Mouse (Mus musculus): ENCODE results near the gene Crebl2. TPM values are rescaled to one million over a fixed set of nuclear protein-coding genes. Genes with fewer than 3 reads are reported as not detected.

Gene Crebl2
- total and polyA plus RNA-seq, 2 experiments from 2014 or later = 2.0 to 14.5 TPM

- H3K9me3 ChIP-seq (replicated peaks; ENCODE audit: control insufficient read depth, low read length) = no peaks in the 10 kb centered on the region
- H3K4me3 ChIP-seq (ENCODE audit: low read depth, low read length) = no peak overlapping the region
- WGBS = 86% methylated on average over 10 of the region's 10 CpGs
- no peak for TF ChIP-seq EP300 (IDR thresholded peaks at IDR 0.05; ENCODE audit: low read depth)
- no peak for TF ChIP-seq CTCF (IDR thresholded peaks at IDR 0.05; ENCODE audit: low read depth)
- H3K9ac ChIP-seq (replicated peaks; ENCODE audit: low read depth, low read length) = no peak overlapping the region
- H3K4me1 ChIP-seq (ENCODE audit: control insufficient read depth, insufficient read depth) = no peaks in the 10 kb centered on the region; the same call in 1 of the 2 replicates
- no peak overlapping the region for H3K4me2 ChIP-seq (ENCODE audit: low read depth, low read length)
- no peaks in the 10 kb centered on the region for H3K36me3 ChIP-seq (replicated peaks; ENCODE audit: control insufficient read depth, insufficient read depth, low read length)
- H3K27ac ChIP-seq (ENCODE audit: low read depth) = no peak overlapping the region
- H3K27me3 ChIP-seq (ENCODE audit: control insufficient read depth, insufficient read depth, low read length) = no peaks in the 10 kb centered on the region
- DNase-seq (ENCODE audit: low spot score) (no peak), ATAC-seq (ENCODE audit: insufficient read depth, low read depth) (no peak)
Measured at GRCm38 (mm10) chr6:134796297-134796696, 33.7 kb upstream of the Crebl2 start.

DNA sequence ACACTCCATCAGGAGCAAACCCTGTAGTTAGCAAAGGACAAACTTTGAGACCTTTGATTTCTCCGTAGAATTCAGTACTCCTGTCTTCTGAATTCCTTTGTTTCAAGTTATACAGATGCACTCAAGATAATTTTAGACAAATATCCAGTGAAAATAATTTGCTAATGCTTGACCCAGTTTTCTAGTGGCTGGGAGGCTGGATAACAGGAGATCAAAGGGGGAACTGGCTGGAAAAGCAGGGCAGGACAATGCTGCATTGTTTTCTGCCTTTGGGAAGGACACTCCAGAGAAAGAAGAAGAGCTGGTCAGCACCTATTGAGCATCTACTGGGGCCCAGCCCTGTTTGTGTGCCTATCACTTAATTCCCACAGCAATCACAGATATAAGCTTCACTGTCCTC is 28.5 kb upstream of the Crebl2 start:
- no peak overlapping the region for H3K9ac ChIP-seq (replicated peaks; ENCODE audit: low read depth, low read length)
- TF ChIP-seq EP300 (IDR thresholded peaks at IDR 0.05; ENCODE audit: low read depth) (no peak), CTCF (IDR thresholded peaks at IDR 0.05; ENCODE audit: low read depth) (no peak)
- 65% methylated on average over 1 of the region's 1 CpGs for WGBS
- H3K4me1 ChIP-seq (ENCODE audit: control insufficient read depth, insufficient read depth) = no peaks in the 10 kb centered on the region
- no peak overlapping the region for H3K27ac ChIP-seq (ENCODE audit: low read depth)
- H3K4me2 ChIP-seq (ENCODE audit: low read depth, low read length) = no peak overlapping the region
- ATAC-seq (ENCODE audit: insufficient read depth, low read depth) (no peak), DNase-seq (ENCODE audit: low spot score) (no peak)
- no peak overlapping the region for H3K4me3 ChIP-seq (ENCODE audit: low read depth, low read length)
- H3K9me3 ChIP-seq (replicated peaks; ENCODE audit: control insufficient read depth, low read length) = no peaks in the 10 kb centered on the region
- H3K27me3 ChIP-seq (ENCODE audit: control insufficient read depth, insufficient read depth, low read length) = no peaks in the 10 kb centered on the region
- H3K36me3 ChIP-seq (replicated peaks; ENCODE audit: control insufficient read depth, insufficient read depth, low read length) = no peaks in the 10 kb centered on the region

GRCm38 (mm10) chr6:134802641-134803043 is 27.3 kb upstream of the Crebl2 start:
- 79% methylated on average over 9 of the region's 9 CpGs for WGBS
- no peak for ATAC-seq (ENCODE audit: insufficient read depth, low read depth)
- no peak overlapping the region for H3K27ac ChIP-seq (ENCODE audit: low read depth)

GRCm38 (mm10) chr6:134804736-134805277 is 25.1 kb upstream of the Crebl2 start:
- TF ChIP-seq CTCF (IDR thresholded peaks at IDR 0.05; ENCODE audit: low read depth) (no peak), EP300 (IDR thresholded peaks at IDR 0.05; ENCODE audit: low read depth) (no peak)
- no peak for DNase-seq (ENCODE audit: low spot score)
- Histone ChIP-seq H3K9me3 (replicated peaks; ENCODE audit: control insufficient read depth, low read length) (no peaks in the 10 kb centered on the region), H3K4me1 (ENCODE audit: control insufficient read depth, insufficient read depth) (no peaks in the 10 kb centered on the region), H3K27ac (ENCODE audit: low read depth) (no peak overlapping the region), H3K9ac (replicated peaks; ENCODE audit: low read depth, low read length) (no peak overlapping the region), H3K4me3 (ENCODE audit: low read depth, low read length) (no peak overlapping the region), H3K27me3 (ENCODE audit: control insufficient read depth, insufficient read depth, low read length) (no peaks in the 10 kb centered on the region), H3K4me2 (ENCODE audit: low read depth, low read length) (no peak overlapping the region), H3K36me3 (replicated peaks; ENCODE audit: control insufficient read depth, insufficient read depth, low read length) (no peaks in the 10 kb centered on the region)
- 72% methylated on average over 5 of the region's 5 CpGs for whole genome bisulfite sequencing
- no peak for ATAC-seq (ENCODE audit: insufficient read depth, low read depth)

More at GRCm38 (mm10) chr6:134802641-134803043, 27.3 kb upstream of the Crebl2 start:
- H3K4me1 ChIP-seq (ENCODE audit: control insufficient read depth, insufficient read depth) = no peaks in the 10 kb centered on the region
- no peak for DNase-seq (ENCODE audit: low spot score)
- H3K4me3 ChIP-seq (ENCODE audit: low read depth, low read length) = no peak overlapping the region
- no peaks in the 10 kb centered on the region for H3K27me3 ChIP-seq (ENCODE audit: control insufficient read depth, insufficient read depth, low read length)
- H3K4me2 ChIP-seq (ENCODE audit: low read depth, low read length) = no peak overlapping the region
- no peaks in the 10 kb centered on the region for H3K9me3 ChIP-seq (replicated peaks; ENCODE audit: control insufficient read depth, low read length)
- no peaks in the 10 kb centered on the region for H3K36me3 ChIP-seq (replicated peaks; ENCODE audit: control insufficient read depth, insufficient read depth, low read length)
- no peak for TF ChIP-seq EP300 (IDR thresholded peaks at IDR 0.05; ENCODE audit: low read depth)
- TF ChIP-seq CTCF (IDR thresholded peaks at IDR 0.05; ENCODE audit: low read depth) = no peak
- no peak overlapping the region for H3K9ac ChIP-seq (replicated peaks; ENCODE audit: low read depth, low read length)

DNA sequence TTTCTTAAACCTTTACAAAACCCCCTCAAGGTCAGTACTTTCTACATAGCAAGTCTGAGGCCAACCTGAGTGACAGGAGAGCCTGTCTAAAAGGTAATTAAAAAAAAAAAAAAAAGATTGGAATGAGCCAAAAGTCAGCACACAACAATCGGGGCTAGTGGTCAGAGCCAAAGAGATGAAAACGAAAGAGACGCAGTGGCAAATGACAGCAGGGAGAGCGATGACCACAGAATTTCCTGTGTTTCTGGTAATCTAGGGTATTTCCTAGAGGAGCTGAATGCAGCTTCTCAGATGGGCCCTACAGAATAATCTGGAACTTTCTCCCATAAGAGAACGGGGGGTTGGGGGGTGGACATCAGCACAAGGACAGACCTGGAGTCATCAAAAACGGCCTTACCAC is 23.8 kb upstream of the Crebl2 start:
- H3K27ac ChIP-seq (ENCODE audit: low read depth) = no peak overlapping the region
- no peak overlapping the region for H3K4me2 ChIP-seq (ENCODE audit: low read depth, low read length)
- WGBS = 77% methylated on average over 6 of the region's 6 CpGs
- no peaks in the 10 kb centered on the region for H3K9me3 ChIP-seq (replicated peaks; ENCODE audit: control insufficient read depth, low read length)
- ATAC-seq (ENCODE audit: insufficient read depth, low read depth) = no peak
- no peak overlapping the region for H3K4me3 ChIP-seq (ENCODE audit: low read depth, low read length)
- DNase-seq (ENCODE audit: low spot score) = no peak
- TF ChIP-seq EP300 (IDR thresholded peaks at IDR 0.05; ENCODE audit: low read depth) (no peak), CTCF (IDR thresholded peaks at IDR 0.05; ENCODE audit: low read depth) (no peak)
- H3K27me3 ChIP-seq (ENCODE audit: control insufficient read depth, insufficient read depth, low read length) = no peaks in the 10 kb centered on the region
- H3K4me1 ChIP-seq (ENCODE audit: control insufficient read depth, insufficient read depth) = no peaks in the 10 kb centered on the region
- no peak overlapping the region for H3K9ac ChIP-seq (replicated peaks; ENCODE audit: low read depth, low read length)
- no peaks in the 10 kb centered on the region for H3K36me3 ChIP-seq (replicated peaks; ENCODE audit: control insufficient read depth, insufficient read depth, low read length)

DNA sequence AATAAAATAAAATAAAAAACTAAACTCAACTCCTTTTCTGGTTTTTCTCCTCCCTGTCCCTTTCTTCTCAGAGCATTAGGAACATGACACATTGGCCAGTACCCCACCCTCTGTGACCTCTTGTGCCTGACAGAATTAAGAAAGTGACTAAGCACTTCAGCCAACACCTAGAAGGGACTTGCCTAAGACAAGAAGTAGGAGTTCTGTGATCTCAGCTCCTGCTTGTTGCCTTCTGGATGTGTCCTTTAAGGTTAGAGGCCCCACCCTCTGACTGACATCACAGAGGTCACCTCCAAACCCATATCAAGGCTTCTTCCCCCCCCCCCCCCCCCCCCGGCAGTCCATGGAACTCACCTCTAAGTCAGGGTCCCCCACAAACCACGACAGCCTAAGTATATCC is 22.9 kb upstream of the Crebl2 start:
- ATAC-seq (ENCODE audit: insufficient read depth, low read depth) = no peak

More for the DNA sequence above, 22.9 kb upstream of the Crebl2 start:
- no peaks in the 10 kb centered on the region for H3K9me3 ChIP-seq (replicated peaks; ENCODE audit: control insufficient read depth, low read length)
- H3K4me2 ChIP-seq (ENCODE audit: low read depth, low read length) = no peak overlapping the region
- H3K27ac ChIP-seq (ENCODE audit: low read depth) = no peak overlapping the region
- H3K4me1 ChIP-seq (ENCODE audit: control insufficient read depth, insufficient read depth) = no peaks in the 10 kb centered on the region
- WGBS = 58% methylated on average over 2 of the region's 2 CpGs
- no peak for DNase-seq (ENCODE audit: low spot score)
- no peak overlapping the region for H3K4me3 ChIP-seq (ENCODE audit: low read depth, low read length)
- H3K27me3 ChIP-seq (ENCODE audit: control insufficient read depth, insufficient read depth, low read length) = no peaks in the 10 kb centered on the region
- TF ChIP-seq EP300 (IDR thresholded peaks at IDR 0.05; ENCODE audit: low read depth) = no peak
- no peak for TF ChIP-seq CTCF (IDR thresholded peaks at IDR 0.05; ENCODE audit: low read depth)
- H3K9ac ChIP-seq (replicated peaks; ENCODE audit: low read depth, low read length) = no peak overlapping the region
- no peaks in the 10 kb centered on the region for H3K36me3 ChIP-seq (replicated peaks; ENCODE audit: control insufficient read depth, insufficient read depth, low read length)
